Mouse (Mus musculus) E14TG2a.4 (cell line): ENCODE measurements around the gene Hps4.

Experiments used
- H3K27me3 ChIP-seq: 2 replicates; pipeline ENCODE4 v1.6.1; 2014; ENCODE audit warnings: low read length, control low read depth; ENCODE audit not compliant: insufficient read depth
- H3K36me3 ChIP-seq: 2 replicates; pipeline ENCODE4 v1.6.1; 2014; ENCODE audit warnings: low read length, control low read depth; ENCODE audit not compliant: insufficient read depth
- H3K4me1 ChIP-seq: replicated peaks from 2 replicates; pipeline ENCODE4 v1.6.1; 2014; ENCODE audit warnings: low read depth, low read length, control low read depth
- H3K4me3 ChIP-seq: replicated peaks from 2 replicates; pipeline ENCODE4 v1.5.1; 2014; ENCODE audit warnings: mild to moderate bottlenecking, low read length
- H3K9me3 ChIP-seq: 2 replicates; pipeline ENCODE4 v1.6.1; 2014; ENCODE audit warnings: low read length, control low read depth
- CTCF ChIP-seq: conservative IDR thresholded peaks from 2 replicates; pipeline ENCODE4 v1.5.1; 2014; ENCODE audit warnings: low read length
- NANOG ChIP-seq: IDR thresholded peaks from 2 replicates; pipeline ENCODE4 v1.6.1; 2014; ENCODE audit warnings: borderline replicate concordance, low read length, mixed read lengths
- POU5F1 ChIP-seq: IDR thresholded peaks from 2 replicates; pipeline ENCODE4 v1.6.1; 2014; ENCODE audit warnings: low read length, borderline replicate concordance

Gene Hps4

GRCm38 (mm10) chr5:112355493-112355892 lies 12.6 kb downstream of the Hps4 start:
- Histone ChIP-seq H3K9me3 (peaks cover 5% of the 10 kb centered on the region; the same call in 1 of the 2 replicates), H3K4me1 (peaks cover 14% of the 10 kb centered on the region)
- TF ChIP-seq CTCF (no peak), POU5F1 (no peak), NANOG (no peak)

DNA sequence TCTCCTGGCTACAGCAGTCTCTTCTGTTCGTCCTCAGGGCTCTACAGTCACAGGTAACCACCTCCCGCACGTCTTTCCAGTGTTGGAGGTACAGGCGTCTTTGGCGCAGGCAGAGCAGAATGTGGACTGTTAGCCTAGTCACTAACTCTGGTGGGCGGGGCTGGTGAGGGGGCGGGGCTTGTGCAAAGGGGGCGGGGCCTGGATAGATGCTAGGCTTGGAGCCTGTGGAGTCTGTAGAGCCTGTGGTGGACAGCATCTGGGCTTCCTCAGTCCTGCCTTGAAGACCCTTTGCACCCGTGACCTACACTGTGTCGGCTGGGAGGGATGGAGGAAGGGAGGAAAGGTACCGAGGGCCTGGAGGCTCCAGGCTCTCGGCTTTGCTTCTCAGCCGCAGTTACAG lies 13.0 kb downstream of the Hps4 start, which contains the start of gene Gm6583:
Gm6583 (minus strand) TSS at position 124 of the 400 bp plus-strand sequence.
- no peaks in the 10 kb centered on the region for H3K27me3 ChIP-seq
- 0 out of 2 replicates have a peak within 1 kb of the TSS, but pooled peaks have one; percentile 35 for H3K4me3 ChIP-seq
- peaks cover 74% of the 10 kb centered on the region for H3K36me3 ChIP-seq
- peaks cover 8% of the 10 kb centered on the region; the same call in 1 of the 2 replicates for H3K9me3 ChIP-seq
- H3K4me1 ChIP-seq: peaks cover 14% of the 10 kb centered on the region
- no peak for TF ChIP-seq CTCF

More at GRCm38 (mm10) chr5:112355493-112355892, 12.6 kb downstream of the Hps4 start:
- H3K4me3 ChIP-seq: 0 out of 2 replicates have a peak overlapping the region, but pooled peaks have one; percentile 35
- H3K36me3 ChIP-seq: peaks cover 78% of the 10 kb centered on the region
- no peaks in the 10 kb centered on the region for H3K27me3 ChIP-seq

- Histone ChIP-seq H3K27me3 (no peaks in the 10 kb centered on the region), H3K9me3 (peaks cover 12% of the 10 kb centered on the region; the same call in 1 of the 2 replicates), H3K4me1 (peaks cover 14% of the 10 kb centered on the region), H3K36me3 (peaks cover 70% of the 10 kb centered on the region), H3K4me3 (no peak overlapping the region)
- TF ChIP-seq CTCF (no peak), NANOG (no peak), POU5F1 (no peak)
Observed at GRCm38 (mm10) chr5:112356322-112356721, 13.4 kb downstream of the Hps4 start.

DNA sequence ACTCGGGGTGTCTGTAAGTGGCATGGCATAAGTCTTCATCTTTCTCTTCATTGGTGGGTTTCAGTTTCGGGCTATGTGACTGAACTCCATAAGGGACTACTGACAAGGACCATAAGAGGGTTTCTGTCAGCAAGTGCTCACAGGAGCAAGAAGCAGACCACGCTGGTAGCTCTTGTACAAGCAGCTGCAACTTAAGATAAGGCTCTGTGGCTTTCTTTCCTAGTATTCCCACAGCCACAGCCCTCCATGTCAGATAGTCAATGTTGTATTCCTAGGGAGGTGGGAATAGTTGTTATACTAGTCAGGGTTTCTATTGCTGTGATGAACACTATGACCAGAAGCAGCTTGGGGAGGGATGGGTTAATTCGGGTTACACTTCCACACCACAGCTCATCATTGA lies 16.6 kb downstream of the Hps4 start:
- Histone ChIP-seq H3K36me3 (peaks cover 67% of the 10 kb centered on the region), H3K9me3 (peaks cover 20% of the 10 kb centered on the region), H3K4me1 (peaks cover 21% of the 10 kb centered on the region), H3K4me3 (no peak overlapping the region), H3K27me3 (no peaks in the 10 kb centered on the region)
- TF ChIP-seq POU5F1 (no peak), NANOG (no peak)

DNA sequence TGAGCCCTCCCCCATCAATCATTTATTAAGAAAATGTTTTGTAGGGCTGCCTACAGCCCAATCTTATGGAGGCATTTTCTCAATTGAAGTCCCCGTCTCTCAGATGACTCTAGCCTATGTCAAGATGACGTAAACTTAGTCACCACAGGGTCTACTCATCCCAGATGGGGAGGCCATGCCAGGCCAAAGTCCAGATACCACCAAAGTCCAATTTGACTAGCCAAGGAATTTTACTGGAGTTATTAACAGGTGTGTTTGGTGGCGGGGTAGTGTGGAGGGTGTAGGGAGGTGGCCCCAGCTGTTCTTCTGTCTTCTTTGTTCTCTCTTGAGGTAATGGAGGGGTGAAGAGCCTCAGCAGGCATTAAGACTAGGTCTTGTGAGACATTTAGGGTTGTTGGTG lies 17.2 kb downstream of the Hps4 start:
- Histone ChIP-seq H3K27me3 (no peaks in the 10 kb centered on the region), H3K36me3 (peaks cover 67% of the 10 kb centered on the region), H3K4me3 (no peak overlapping the region), H3K9me3 (peaks cover 20% of the 10 kb centered on the region), H3K4me1 (peaks cover 20% of the 10 kb centered on the region)
- no peak for TF ChIP-seq CTCF
- no peak for TF ChIP-seq NANOG
- TF ChIP-seq POU5F1: no peak

DNA sequence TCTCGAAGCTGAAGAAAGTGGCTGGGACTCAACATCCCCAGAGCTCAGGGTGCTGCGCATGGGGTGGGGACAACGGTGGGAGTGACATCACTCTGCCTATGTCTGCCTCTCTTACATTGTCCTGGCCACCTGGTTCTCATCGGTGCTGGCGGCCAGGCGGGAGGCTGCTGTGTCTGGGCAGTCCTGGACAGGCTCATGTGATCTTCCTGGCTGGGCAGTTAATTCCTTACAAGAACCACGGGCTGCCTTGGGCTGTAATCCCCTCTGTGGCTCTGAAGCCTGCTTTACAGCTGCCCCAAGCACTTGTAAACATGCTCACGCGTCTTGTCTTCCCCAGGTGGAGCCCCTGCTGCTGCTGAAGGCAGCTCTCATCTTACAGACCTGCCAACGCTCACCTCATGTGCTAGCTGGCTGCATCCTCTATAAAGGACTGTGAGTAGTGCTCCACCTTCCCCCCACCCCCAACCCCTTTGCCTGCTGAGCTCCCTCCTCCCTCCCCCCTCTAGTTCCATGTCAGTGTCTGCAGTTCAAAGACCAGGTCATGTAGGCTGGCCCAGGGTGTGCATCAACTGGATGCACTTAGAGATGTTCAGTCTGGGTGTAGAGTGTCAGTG lies 21.4 kb downstream of the Hps4 start:
- TF ChIP-seq NANOG (no peak), CTCF (no peak), POU5F1 (no peak)
- Histone ChIP-seq H3K36me3 (peaks cover 69% of the 10 kb centered on the region), H3K4me1 (peaks cover 12% of the 10 kb centered on the region; the same call in 1 of the 2 replicates), H3K27me3 (no peaks in the 10 kb centered on the region), H3K4me3 (no peak overlapping the region), H3K9me3 (peaks cover 20% of the 10 kb centered on the region)

- no peak for TF ChIP-seq CTCF
- no peak for TF ChIP-seq NANOG
- TF ChIP-seq POU5F1: no peak
- no peaks in the 10 kb centered on the region for H3K27me3 ChIP-seq
Observed at GRCm38 (mm10) chr5:112366879-112367278, 24.0 kb downstream of the Hps4 start.

DNA sequence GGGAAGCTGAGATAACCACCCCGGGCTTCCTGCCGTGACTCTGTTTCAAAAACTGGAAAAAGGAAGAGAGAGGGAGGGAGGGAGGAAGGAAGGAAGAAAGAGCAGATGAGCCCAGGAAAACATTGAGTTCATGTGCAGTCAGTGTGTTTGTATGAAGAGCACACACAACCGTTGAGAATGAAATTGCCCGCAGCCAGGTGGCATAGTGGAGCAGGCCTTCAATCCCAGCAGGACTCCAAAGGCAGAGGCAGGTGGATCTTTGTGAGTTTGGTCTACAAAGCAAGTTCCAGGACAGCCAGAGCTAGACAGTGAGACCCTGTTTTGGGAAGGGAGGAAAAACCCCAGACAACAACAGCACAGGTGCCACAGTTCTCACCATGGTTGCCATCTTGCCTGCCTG lies 24.5 kb downstream of the Hps4 start:
- Histone ChIP-seq H3K9me3 (peaks cover under 1% of the 10 kb centered on the region), H3K36me3 (peaks cover 93% of the 10 kb centered on the region), H3K4me1 (peaks cover 22% of the 10 kb centered on the region), H3K27me3 (no peaks in the 10 kb centered on the region), H3K4me3 (no peak overlapping the region)
- TF ChIP-seq CTCF: no peak
- TF ChIP-seq POU5F1: no peak
- TF ChIP-seq NANOG: no peak

More at GRCm38 (mm10) chr5:112366879-112367278, 24.0 kb downstream of the Hps4 start:
- Histone ChIP-seq H3K4me3 (no peak overlapping the region), H3K9me3 (peaks cover 5% of the 10 kb centered on the region), H3K36me3 (peaks cover 93% of the 10 kb centered on the region), H3K4me1 (peaks cover 20% of the 10 kb centered on the region)

DNA sequence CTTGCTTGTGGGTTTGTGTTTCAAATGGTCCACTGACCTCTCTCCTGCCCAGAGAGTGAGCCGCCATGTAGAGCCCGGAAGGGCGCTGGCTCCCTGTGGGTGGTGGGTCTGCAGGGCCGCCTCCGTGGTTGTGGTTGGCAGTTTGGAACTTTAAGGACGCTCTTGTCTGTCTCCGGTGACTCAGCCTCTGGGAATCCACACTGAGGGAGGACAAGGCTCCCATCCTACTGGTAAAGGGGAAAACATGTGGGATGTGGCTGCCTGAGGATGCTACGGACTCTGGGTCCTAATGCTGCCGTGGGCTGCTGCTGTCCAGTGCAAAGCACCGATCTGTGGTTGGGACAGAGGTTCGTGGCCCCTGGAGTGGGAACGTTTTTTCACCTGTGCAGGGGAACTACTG lies 25.0 kb downstream of the Hps4 start:
- Histone ChIP-seq H3K9me3 (no peaks in the 10 kb centered on the region), H3K27me3 (no peaks in the 10 kb centered on the region), H3K4me1 (peaks cover 22% of the 10 kb centered on the region), H3K4me3 (no peak overlapping the region), H3K36me3 (peaks cover 93% of the 10 kb centered on the region)
- no peak for TF ChIP-seq POU5F1
